Mouse (Mus musculus) liver, adult 2 months (tissue): Measurements from ENCODE around the gene Fcer1a. TPM values are rescaled to one million over a fixed set of nuclear protein-coding genes. Genes with fewer than 3 reads are reported as not detected.
"Not testable (repeated sequence)": the region's sequence is repeated elsewhere in the genome, so short reads cannot be mapped to it uniquely, and the experiment has no call there.

ENCODE experiments used
- DNase-seq: peaks from one replicate; pipeline ENCODE4 v3.0.0-alpha.2; 2011; ENCODE audit warnings: low read depth, low spot score; ENCODE audit errors: extremely low read depth
- H3K27ac ChIP-seq: fragments of 200-500 bp; replicated peaks from 2 replicates; pipeline ENCODE4 v1.5.1; 2012; ENCODE audit warnings: low read depth, mild to moderate bottlenecking, control low read depth, inconsistent platforms, low read length; ENCODE audit not compliant: insufficient read depth
- H3K27me3 ChIP-seq: fragments of 200-500 bp; 2 replicates; pipeline ENCODE4 v1.6.1; 2012; ENCODE audit warnings: mild to moderate bottlenecking, moderate library complexity, low read length, inconsistent platforms; ENCODE audit not compliant: control insufficient read depth, insufficient read depth
- H3K36me3 ChIP-seq: fragments of 200-500 bp; 2 replicates; pipeline ENCODE4 v1.6.1; 2012; ENCODE audit warnings: low read length, inconsistent platforms; ENCODE audit not compliant: control insufficient read depth, insufficient read depth
- H3K4me1 ChIP-seq: fragments of 200-500 bp; 2 replicates; pipeline ENCODE4 v1.6.1; 2011; ENCODE audit warnings: low read length; ENCODE audit not compliant: control insufficient read depth, insufficient read depth
- H3K4me3 ChIP-seq: fragments of 200-500 bp; 2 replicates; pipeline ENCODE4 v1.5.1; 2011; ENCODE audit warnings: low read depth, mild to moderate bottlenecking, control low read depth, low read length, moderate library complexity; ENCODE audit not compliant: insufficient read depth
- H3K79me2 ChIP-seq: fragments of 200-500 bp; 2 replicates; pipeline ENCODE4 v1.6.1; 2012; ENCODE audit warnings: inconsistent platforms, mild to moderate bottlenecking, low read length, moderate library complexity; ENCODE audit not compliant: control insufficient read depth, insufficient read depth
- H3K9ac ChIP-seq: fragments of 200-500 bp; 2 replicates; pipeline ENCODE4 v1.6.1; 2012; ENCODE audit warnings: low read depth, mild to moderate bottlenecking, control low read depth, inconsistent platforms, low read length
- CTCF ChIP-seq: fragments of 200-500 bp; IDR thresholded peaks from 2 replicates; pipeline ENCODE4 v1.5.1; 2011; ENCODE audit warnings: low read depth, low read length, control low read depth
- POLR2A ChIP-seq: fragments of 200-500 bp; IDR thresholded peaks from 2 replicates; pipeline ENCODE4 v1.6.1; 2011; ENCODE audit warnings: low read length, control low read depth; ENCODE audit not compliant: insufficient read depth; ENCODE audit errors: extremely low read depth
- WGBS: fragments of 180-500 bp; shearing (Covaris S2); methylation state at CpG from one replicate; pipeline ENCODE4 v1.1.7; 2018; 5-methylcytosine and 5-hydroxymethylcytosine counted together
- polyA plus RNA-seq: library from polyadenylated mRNA; depleted of rRNA; stranded (reverse); fragments of >200 nt; gene quantifications from 2 replicates; pipeline ENCODE4 v1.2.3, GENCODE M21; 2012; rRNA removed
- total RNA-seq: library from RNA; depleted of rRNA; stranded (reverse); fragments of >200 nt; gene quantifications from 2 replicates; pipeline ENCODE4 v1.2.3, GENCODE M21; 2014; rRNA removed

The Fcer1a gene
- total RNA-seq (not detected in 2 replicates), polyA plus RNA-seq (not detected in 2 replicates)

GRCm38 (mm10) chr1:173227081-173227480 lies at the start of gene Fcer1a:
Gene Fcer1a, minus strand, starts transcription at chr1:173227214.
- no peaks in the 10 kb centered on the region for H3K27me3 ChIP-seq
- H3K27ac ChIP-seq: no peak within 1 kb of the TSS
- H3K4me1 ChIP-seq: no peaks in the 10 kb centered on the region
- no peaks in the 10 kb centered on the region for H3K79me2 ChIP-seq
- no peak within 1 kb of the TSS for H3K9ac ChIP-seq
- H3K36me3 ChIP-seq: no peaks in the 10 kb centered on the region
- WGBS: 66% methylated on average over 2 of the region's 2 CpGs
- TF ChIP-seq CTCF (no peak), POLR2A (no peak)
- no peak within 1 kb of the TSS for H3K4me3 ChIP-seq
- no peak for DNase-seq

GRCm38 (mm10) chr1:173265701-173266100 lies 38.7 kb upstream of the Fcer1a start, which contains the start of gene Olfr418:
Gene Olfr418, plus strand, starts transcription at chr1:173266001.
- no peak within 1 kb of the TSS for H3K4me3 ChIP-seq
- no peaks in the 10 kb centered on the region for H3K4me1 ChIP-seq
- no peaks in the 10 kb centered on the region for H3K27me3 ChIP-seq
- no peaks in the 10 kb centered on the region for H3K36me3 ChIP-seq
- no peak for DNase-seq
- H3K79me2 ChIP-seq: no peaks in the 10 kb centered on the region
- no peak within 1 kb of the TSS for H3K9ac ChIP-seq
- no peak for TF ChIP-seq POLR2A
- no peak for TF ChIP-seq CTCF
- H3K27ac ChIP-seq: no peak within 1 kb of the TSS

GRCm38 (mm10) chr1:173249888-173250287 lies 22.9 kb upstream of the Fcer1a start:
- no peak overlapping the region for H3K27ac ChIP-seq
- WGBS: 77% methylated on average over 3 of the region's 3 CpGs

GRCm38 (mm10) chr1:173237004-173237403 lies 10.0 kb upstream of the Fcer1a start:
- 85% methylated on average over 1 of the region's 1 CpGs for WGBS

More at GRCm38 (mm10) chr1:173249888-173250287, 22.9 kb upstream of the Fcer1a start:
- H3K27me3 ChIP-seq: no peaks in the 10 kb centered on the region
- H3K79me2 ChIP-seq: no peaks in the 10 kb centered on the region
- no peak overlapping the region for H3K9ac ChIP-seq
- H3K4me3 ChIP-seq: no peak overlapping the region
- no peaks in the 10 kb centered on the region for H3K36me3 ChIP-seq
- TF ChIP-seq POLR2A (no peak), CTCF (no peak)
- DNase-seq: no peak
- H3K4me1 ChIP-seq: no peaks in the 10 kb centered on the region

GRCm38 (mm10) chr1:173216481-173216880 lies 10.5 kb downstream of the Fcer1a start:
- no peak for TF ChIP-seq POLR2A
- TF ChIP-seq CTCF: no peak
- Histone ChIP-seq H3K4me3 (no peak overlapping the region), H3K79me2 (no peaks in the 10 kb centered on the region), H3K27me3 (no peaks in the 10 kb centered on the region), H3K9ac (no peak overlapping the region), H3K4me1 (peaks cover 1% of the 10 kb centered on the region; the same call in 1 of the 2 replicates), H3K36me3 (no peaks in the 10 kb centered on the region), H3K27ac (no peak overlapping the region)
- no peak for DNase-seq
- WGBS: 83% methylated on average over 3 of the region's 3 CpGs

More at GRCm38 (mm10) chr1:173237004-173237403, 10.0 kb upstream of the Fcer1a start:
- not testable (repeated sequence) for DNase-seq, H3K9ac ChIP-seq, H3K4me1 ChIP-seq, H3K4me3 ChIP-seq, H3K27ac ChIP-seq, H3K36me3 ChIP-seq, H3K79me2 ChIP-seq, H3K27me3 ChIP-seq

- WGBS: 73% methylated on average over 5 of the region's 5 CpGs
- Histone ChIP-seq H3K27me3 (no peaks in the 10 kb centered on the region), H3K36me3 (no peaks in the 10 kb centered on the region), H3K9ac (no peak within 1 kb of the TSS), H3K27ac (no peak within 1 kb of the TSS), H3K4me1 (no peaks in the 10 kb centered on the region), H3K79me2 (no peaks in the 10 kb centered on the region), H3K4me3 (no peak within 1 kb of the TSS)
- no peak for DNase-seq
- no peak for TF ChIP-seq CTCF
- no peak for TF ChIP-seq POLR2A
These were observed 14.9 kb downstream of the Fcer1a start, which contains the start of gene Olfr1404 for GRCm38 (mm10) chr1:173212092-173212491. Gene Olfr1404, plus strand, starts transcription at chr1:173212392.
